Mouse (Mus musculus) kidney, adult 18-20 months (tissue): ENCODE data around the gene Icam5.
A peak's percentile ranks its signal among the peaks of the same experiment; 100 is the strongest.

ENCODE experiments used
- DNase-seq: peaks from one replicate; pipeline ENCODE4 v3.0.0; 2021

Gene Icam5

GRCm38 (mm10) chr9:21014691-21015570 lies 16.9 kb upstream of the Icam5 start:
- DNase-seq: peak; percentile 76

GRCm38 (mm10) chr9:21015571-21016130 lies 16.2 kb upstream of the Icam5 start, which contains the start of gene Icam1:
Icam1 (plus strand) TSS chr9:21015985.
- peak; percentile 88 for DNase-seq

GRCm38 (mm10) chr9:21016331-21017176 lies 15.3 kb upstream of the Icam5 start:
- DNase-seq: no peak

- DNase-seq: no peak
Observed at GRCm38 (mm10) chr9:21017177-21017575, 14.7 kb upstream of the Icam5 start.

- no peak for DNase-seq
Observed at GRCm38 (mm10) chr9:21018600-21018999, 13.3 kb upstream of the Icam5 start.

- no peak for DNase-seq
Observed at GRCm38 (mm10) chr9:21021363-21021762, 10.5 kb upstream of the Icam5 start.

- no peak for DNase-seq
Observed at GRCm38 (mm10) chr9:21022288-21022687, 9.6 kb upstream of the Icam5 start.

GRCm38 (mm10) chr9:21022726-21023125 lies 9.1 kb upstream of the Icam5 start:
- no peak for DNase-seq

DNA sequence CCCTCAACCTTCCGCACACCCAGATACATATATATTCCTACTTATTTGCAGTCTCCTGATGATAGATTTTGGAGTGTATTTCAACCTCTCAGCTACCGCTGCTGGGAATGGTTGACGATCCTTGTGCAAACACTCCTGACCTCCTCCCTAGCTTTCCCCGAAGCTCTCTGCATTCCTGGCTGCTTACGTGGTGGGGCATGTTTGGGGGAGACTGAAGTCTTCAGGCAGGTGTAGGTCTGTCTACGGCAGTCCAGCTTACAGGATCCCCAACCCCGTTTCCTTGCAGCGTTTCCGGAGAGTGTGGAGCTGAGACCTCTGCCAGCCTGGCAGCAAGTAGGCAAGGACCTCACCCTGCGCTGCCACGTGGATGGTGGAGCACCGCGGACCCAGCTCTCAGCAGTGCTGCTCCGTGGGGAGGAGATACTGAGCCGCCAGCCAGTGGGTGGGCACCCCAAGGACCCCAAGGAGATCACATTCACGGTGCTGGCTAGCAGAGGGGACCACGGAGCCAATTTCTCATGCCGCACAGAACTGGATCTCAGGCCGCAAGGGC lies 6.5 kb upstream of the Icam5 start:
- DNase-seq: no peak

DNA sequence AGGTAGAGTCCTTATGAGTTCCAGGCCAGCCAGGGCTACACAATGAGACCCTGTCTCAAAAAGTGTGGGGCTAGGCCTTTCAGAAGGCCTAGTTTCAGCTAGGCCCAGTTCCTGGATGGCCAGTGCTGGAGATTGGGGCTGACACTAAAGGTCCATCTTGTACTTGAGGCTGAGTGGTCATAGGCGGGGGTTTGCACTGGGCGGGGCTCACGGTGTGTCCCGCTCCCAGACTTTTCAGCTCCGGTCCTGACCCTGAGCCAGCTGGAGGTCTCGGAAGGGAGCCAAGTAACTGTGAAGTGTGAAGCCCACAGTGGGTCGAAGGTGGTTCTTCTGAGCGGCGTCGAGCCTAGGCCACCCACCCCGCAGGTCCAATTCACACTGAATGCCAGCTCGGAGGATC lies 5.0 kb upstream of the Icam5 start:
- DNase-seq: no peak

DNA sequence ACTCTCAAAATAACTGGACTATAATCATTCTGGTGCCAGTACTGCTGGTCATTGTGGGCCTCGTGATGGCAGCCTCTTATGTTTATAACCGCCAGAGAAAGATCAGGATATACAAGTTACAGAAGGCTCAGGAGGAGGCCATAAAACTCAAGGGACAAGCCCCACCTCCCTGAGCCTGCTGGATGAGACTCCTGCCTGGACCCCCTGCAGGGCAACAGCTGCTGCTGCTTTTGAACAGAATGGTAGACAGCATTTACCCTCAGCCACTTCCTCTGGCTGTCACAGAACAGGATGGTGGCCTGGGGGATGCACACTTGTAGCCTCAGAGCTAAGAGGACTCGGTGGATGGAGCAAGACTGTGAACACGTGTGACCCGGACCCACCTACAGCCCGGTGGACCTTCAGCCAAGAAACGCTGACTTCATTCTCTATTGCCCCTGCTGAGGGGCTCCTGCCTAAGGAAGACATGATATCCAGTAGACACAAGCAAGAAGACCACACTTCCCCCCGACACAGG lies 4.0 kb upstream of the Icam5 start:
- DNase-seq: no peak

GRCm38 (mm10) chr9:21028560-21029110 lies 3.2 kb upstream of the Icam5 start:
- no peak for DNase-seq

DNA sequence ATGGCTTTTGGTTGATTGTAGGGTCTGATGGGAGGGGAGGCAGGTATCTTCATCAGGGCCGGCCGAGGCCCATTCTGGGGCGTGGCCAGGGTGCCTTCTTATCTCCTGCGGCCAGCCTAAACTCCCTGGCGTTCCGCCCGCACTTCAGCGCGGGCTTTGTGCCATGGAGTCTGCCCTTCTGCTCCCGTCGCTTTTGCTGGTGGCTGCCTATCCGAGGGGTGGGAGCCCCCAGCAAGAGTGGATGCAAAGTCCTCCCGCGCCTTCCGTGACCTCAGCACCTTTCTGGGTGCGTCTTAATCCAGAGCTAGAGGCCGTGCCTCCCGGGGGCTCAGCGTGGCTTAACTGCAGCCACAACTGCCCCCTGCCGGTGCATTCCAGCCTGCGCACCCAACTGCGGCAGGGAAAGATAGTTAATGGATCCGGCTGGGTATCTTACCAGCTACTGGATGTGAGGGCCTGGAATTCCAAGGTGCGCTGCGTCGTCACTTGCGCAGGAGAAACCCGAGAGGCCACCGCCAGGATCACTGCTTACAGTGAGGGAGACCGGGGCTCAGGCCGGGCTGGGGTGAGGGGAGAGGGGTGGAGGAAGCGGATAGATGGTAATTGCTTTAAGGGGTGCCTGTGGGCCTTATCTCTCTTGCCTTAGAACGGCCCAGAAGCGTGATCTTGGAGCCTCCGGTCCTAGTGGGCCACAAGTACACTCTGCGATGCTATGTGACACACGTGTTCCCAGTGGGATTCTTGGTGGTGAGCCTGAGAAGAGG lies 2.4 kb upstream of the Icam5 start, which contains the start of gene Icam4:
Icam4 (plus strand) TSS at position 83 of the 764 bp plus-strand sequence.
- peak; percentile 88 for DNase-seq

GRCm38 (mm10) chr9:21030055-21030600 lies 1.7 kb upstream of the Icam5 start:
- no peak for DNase-seq

GRCm38 (mm10) chr9:21030781-21031250 lies 1.1 kb upstream of the Icam5 start:
- DNase-seq: peak; percentile 88

DNA sequence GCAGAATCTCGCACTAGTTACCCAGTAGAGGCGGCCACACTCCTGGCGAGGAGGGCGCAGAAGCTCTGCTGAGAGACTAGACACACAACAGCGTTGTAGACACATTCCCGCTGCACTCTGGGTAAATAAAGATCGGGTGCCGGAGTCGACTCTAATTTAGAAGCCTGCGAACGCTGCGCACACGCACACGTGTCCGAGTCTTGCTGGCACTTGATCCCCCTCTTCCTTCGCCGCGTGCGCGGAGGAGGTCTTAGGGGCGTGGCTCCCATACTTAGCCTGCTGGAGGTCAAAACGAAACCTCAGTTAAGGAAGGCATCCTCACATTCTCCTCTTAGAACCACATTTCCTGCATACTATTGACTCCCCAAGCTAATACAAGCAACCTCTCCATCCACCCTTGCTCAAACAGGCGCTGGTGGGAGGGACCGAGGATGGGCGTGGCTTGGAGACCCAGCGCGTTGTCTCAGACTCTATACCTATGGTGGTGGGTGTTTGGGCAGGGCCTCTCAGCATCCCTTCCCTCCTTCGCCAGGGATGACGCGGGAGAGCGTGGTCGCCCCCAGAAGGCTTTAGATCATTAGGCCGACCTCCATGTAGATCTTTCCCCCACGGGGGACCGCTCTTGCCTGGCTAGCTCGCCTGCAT lies 500 bp upstream of the Icam5 start:
- DNase-seq: peak; percentile 70

DNA sequence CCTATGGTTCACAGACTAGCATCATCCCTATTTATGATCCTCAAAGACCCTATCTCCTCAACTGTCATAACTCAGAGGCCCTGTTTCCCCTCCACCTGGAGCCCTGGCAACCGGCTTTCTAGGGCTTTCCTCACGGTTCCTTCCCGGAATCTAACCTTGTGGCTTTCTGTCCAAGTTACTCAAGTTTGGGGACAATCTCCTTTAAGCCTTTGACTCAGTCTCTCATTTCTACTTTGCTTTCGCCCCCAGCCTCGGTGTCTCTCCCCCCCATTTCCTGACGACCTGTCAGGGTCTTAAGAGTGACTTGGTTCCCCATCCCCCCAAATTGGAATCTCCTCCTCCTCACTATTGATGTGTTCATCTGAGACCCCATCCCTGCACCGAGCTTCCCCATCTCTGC lies 618 bp downstream of the Icam5 start:
- DNase-seq: no peak

GRCm38 (mm10) chr9:21033136-21033535 lies 1.3 kb downstream of the Icam5 start:
- peak; percentile 93 for DNase-seq

- DNase-seq: peak; percentile 25
Observed at GRCm38 (mm10) chr9:21034481-21035085, 2.7 kb downstream of the Icam5 start.

- no peak for DNase-seq
Observed at GRCm38 (mm10) chr9:21035586-21035985, 3.7 kb downstream of the Icam5 start.
